Mouse (Mus musculus) spleen, adult 2 months (tissue): ENCODE measurements at regions not wholly inside any gene's neighbourhood (a gene's known extent, or its start where the extent isn't known, plus 50 kb on each side); places are given as distances from the start of the nearest gene placed in this dataset.

Experiments
- CTCF ChIP-seq: fragments of 200-500 bp; IDR thresholded peaks from 2 replicates; pipeline ENCODE4 v1.5.1; 2011; ENCODE audit warnings: mild to moderate bottlenecking, inconsistent platforms; ENCODE audit not compliant: insufficient read depth, insufficient read length, insufficient replicate concordance; ENCODE audit errors: extremely low read depth
- POLR2A ChIP-seq: fragments of 200-500 bp; IDR thresholded peaks from 2 replicates; pipeline ENCODE4 v1.6.1; 2011; ENCODE audit warnings: low read depth, low read length, inconsistent platforms

GRCm38 (mm10) chr17:45247142-45248137, 186.1 kb downstream of the Cdc5l start:
- no peak for TF ChIP-seq POLR2A
- TF ChIP-seq CTCF, result no peak
